Mouse (Mus musculus): ENCODE results near the gene Cav3. TPM values are rescaled to one million over a fixed set of nuclear protein-coding genes. Genes with fewer than 3 reads are reported as not detected.

Cav3 gene
- polyA plus RNA-seq, 1 experiment, result 1.4 TPM

DNA sequence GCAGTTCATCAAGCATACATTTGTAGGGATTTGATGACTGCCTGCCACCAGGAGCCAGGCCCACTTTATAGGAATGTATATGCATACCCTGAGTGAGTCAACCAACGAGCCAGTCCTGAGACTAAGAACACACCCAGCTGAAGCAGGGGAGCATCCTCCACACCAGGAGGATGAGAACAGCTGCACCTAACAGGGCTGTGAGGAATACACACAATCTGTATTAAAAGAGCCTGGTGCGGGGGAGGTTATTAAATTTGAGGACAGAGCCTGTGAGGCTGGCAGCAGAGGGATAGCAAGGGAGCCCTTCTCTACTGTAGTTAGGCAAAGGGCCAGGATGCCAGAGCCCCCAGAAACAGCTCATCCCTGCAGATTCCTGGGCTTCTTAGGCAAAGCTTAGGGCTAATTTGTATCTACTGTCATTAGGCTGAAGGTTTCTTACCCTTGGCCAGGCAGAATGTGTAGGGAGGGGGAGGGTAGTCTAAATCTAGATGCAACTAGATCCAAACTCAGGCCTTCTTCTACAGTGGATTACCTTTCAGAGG lies 50.4 kb downstream of the Cav3 start:
- no peak for DNase-seq
- WGBS, result 62% methylated on average over 2 of the region's 2 CpGs
- H3K4me1 ChIP-seq (ENCODE audit: control insufficient read depth, insufficient read depth, low read length), result no peaks in the 10 kb centered on the region
- no peak overlapping the region for H3K27ac ChIP-seq (ENCODE audit: insufficient read depth, low read depth, low read length)
- no peaks in the 10 kb centered on the region for H3K36me3 ChIP-seq (ENCODE audit: control insufficient read depth, insufficient read depth, low read length)
- H3K4me3 ChIP-seq (ENCODE audit: insufficient read depth, low read depth, low read length), result no peak overlapping the region
- TF ChIP-seq POLR2A (IDR thresholded peaks at IDR 0.05; ENCODE audit: low read depth, low read length), result no peak
- TF ChIP-seq CTCF (conservative IDR thresholded peaks at IDR 0.05; ENCODE audit: insufficient read depth, insufficient read length, low read depth, low read length), result no peak
- no peaks in the 10 kb centered on the region for H3K27me3 ChIP-seq (replicated peaks; ENCODE audit: control insufficient read depth, insufficient read depth, low read length)

- TF ChIP-seq POLR2A (IDR thresholded peaks at IDR 0.05; ENCODE audit: low read depth, low read length) (no peak), CTCF (conservative IDR thresholded peaks at IDR 0.05; ENCODE audit: insufficient read depth, insufficient read length, low read depth, low read length) (no peak)
- H3K4me1 ChIP-seq (ENCODE audit: control insufficient read depth, insufficient read depth, low read length), result no peaks in the 10 kb centered on the region
- H3K36me3 ChIP-seq (ENCODE audit: control insufficient read depth, insufficient read depth, low read length), result no peaks in the 10 kb centered on the region
- no peak overlapping the region for H3K4me3 ChIP-seq (ENCODE audit: insufficient read depth, low read depth, low read length)
- DNase-seq, result no peak
- no peak overlapping the region for H3K27ac ChIP-seq (ENCODE audit: insufficient read depth, low read depth, low read length)
- WGBS, result 26% methylated on average over 4 of the region's 4 CpGs
- no peaks in the 10 kb centered on the region for H3K27me3 ChIP-seq (replicated peaks; ENCODE audit: control insufficient read depth, insufficient read depth, low read length)
Measured at GRCm38 (mm10) chr6:112510346-112510745, 51.0 kb downstream of the Cav3 start.

DNA sequence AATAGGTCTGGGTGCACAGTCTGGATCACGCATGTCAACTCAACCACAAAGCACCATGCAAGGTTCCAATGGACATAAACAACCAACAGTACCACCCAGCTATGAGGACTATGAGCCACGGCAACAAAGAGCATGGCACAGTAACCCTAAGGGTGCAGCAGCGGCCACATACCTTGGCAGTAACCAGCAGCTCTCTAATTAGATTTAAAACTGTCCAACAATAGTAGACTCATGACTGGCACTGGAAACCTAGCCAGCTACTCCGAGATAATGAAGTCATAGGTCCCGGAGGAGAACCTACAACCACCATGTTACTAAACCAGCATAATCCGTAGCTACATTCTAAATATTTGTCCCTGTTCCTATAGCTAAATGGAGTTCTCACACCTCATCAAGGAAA lies 55.3 kb downstream of the Cav3 start:
- Histone ChIP-seq H3K4me3 (ENCODE audit: insufficient read depth, low read depth, low read length) (no peak overlapping the region), H3K27ac (ENCODE audit: insufficient read depth, low read depth, low read length) (no peak overlapping the region), H3K36me3 (ENCODE audit: control insufficient read depth, insufficient read depth, low read length) (no peaks in the 10 kb centered on the region), H3K4me1 (ENCODE audit: control insufficient read depth, insufficient read depth, low read length) (no peaks in the 10 kb centered on the region), H3K27me3 (replicated peaks; ENCODE audit: control insufficient read depth, insufficient read depth, low read length) (no peaks in the 10 kb centered on the region)
- TF ChIP-seq POLR2A (IDR thresholded peaks at IDR 0.05; ENCODE audit: low read depth, low read length) (no peak), CTCF (conservative IDR thresholded peaks at IDR 0.05; ENCODE audit: insufficient read depth, insufficient read length, low read depth, low read length) (no peak)
- WGBS, result 94% methylated on average over 6 of the region's 6 CpGs
- DNase-seq, result no peak

DNA sequence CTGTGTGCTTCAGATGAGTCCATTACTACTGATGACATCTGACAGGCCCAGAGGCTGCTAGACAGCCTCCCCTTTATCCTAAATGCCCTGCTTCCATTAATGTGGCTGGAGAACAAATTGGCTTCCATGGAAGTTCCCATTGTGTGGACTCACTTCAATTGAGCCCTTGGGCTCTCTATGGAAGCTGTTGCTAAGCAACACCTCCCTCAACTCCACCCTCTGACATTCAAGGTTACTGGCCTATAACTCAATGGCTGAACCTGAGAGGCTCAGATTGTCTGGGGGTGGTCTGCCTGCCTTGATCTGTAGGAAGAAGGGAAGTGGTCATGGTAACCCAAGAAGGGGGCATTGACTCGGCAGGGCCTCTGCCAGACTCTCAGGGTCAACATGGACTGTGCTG lies 57.2 kb downstream of the Cav3 start:
- no peaks in the 10 kb centered on the region for H3K4me1 ChIP-seq (ENCODE audit: control insufficient read depth, insufficient read depth, low read length)
- no peaks in the 10 kb centered on the region for H3K36me3 ChIP-seq (ENCODE audit: control insufficient read depth, insufficient read depth, low read length)
- DNase-seq, result no peak
- H3K27me3 ChIP-seq (replicated peaks; ENCODE audit: control insufficient read depth, insufficient read depth, low read length), result no peaks in the 10 kb centered on the region
- 32% methylated on average over 1 of the region's 1 CpGs for WGBS
- H3K4me3 ChIP-seq (ENCODE audit: insufficient read depth, low read depth, low read length), result no peak overlapping the region
- TF ChIP-seq POLR2A (IDR thresholded peaks at IDR 0.05; ENCODE audit: low read depth, low read length), result no peak
- no peak for TF ChIP-seq CTCF (conservative IDR thresholded peaks at IDR 0.05; ENCODE audit: insufficient read depth, insufficient read length, low read depth, low read length)
- H3K27ac ChIP-seq (ENCODE audit: insufficient read depth, low read depth, low read length), result no peak overlapping the region

- DNase-seq, result no peak
- WGBS, result 75% methylated on average over 3 of the region's 3 CpGs
- H3K36me3 ChIP-seq (ENCODE audit: control insufficient read depth, insufficient read depth, low read length), result no peaks in the 10 kb centered on the region
- no peak overlapping the region for H3K27ac ChIP-seq (ENCODE audit: insufficient read depth, low read depth, low read length)
- no peak for TF ChIP-seq POLR2A (IDR thresholded peaks at IDR 0.05; ENCODE audit: low read depth, low read length)
- no peak for TF ChIP-seq CTCF (conservative IDR thresholded peaks at IDR 0.05; ENCODE audit: insufficient read depth, insufficient read length, low read depth, low read length)
- H3K27me3 ChIP-seq (replicated peaks; ENCODE audit: control insufficient read depth, insufficient read depth, low read length), result no peaks in the 10 kb centered on the region
- no peaks in the 10 kb centered on the region for H3K4me1 ChIP-seq (ENCODE audit: control insufficient read depth, insufficient read depth, low read length)
- H3K4me3 ChIP-seq (ENCODE audit: insufficient read depth, low read depth, low read length), result no peak overlapping the region
Measured at GRCm38 (mm10) chr6:112517572-112517971, 58.3 kb downstream of the Cav3 start.

DNA sequence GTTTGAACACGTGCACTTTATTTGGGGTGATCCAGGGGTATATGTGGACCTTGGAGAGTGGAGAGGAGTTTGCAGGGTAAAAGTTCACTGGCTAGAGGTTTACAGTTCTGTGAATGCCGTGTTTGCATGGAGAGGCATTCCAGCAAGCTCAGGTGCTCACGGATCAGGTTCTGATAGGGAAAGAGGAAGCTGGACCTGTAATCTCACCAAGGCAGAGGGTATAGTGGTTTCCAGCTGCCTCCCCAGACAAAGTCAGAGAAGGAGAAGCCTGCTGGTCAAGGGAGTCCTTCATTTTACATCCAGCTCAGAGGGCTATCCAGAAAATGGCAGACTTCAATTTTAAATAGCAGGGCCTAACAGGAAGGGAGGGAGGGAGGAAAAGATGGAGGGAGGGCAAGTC lies 58.7 kb downstream of the Cav3 start:
- no peaks in the 10 kb centered on the region for H3K4me1 ChIP-seq (ENCODE audit: control insufficient read depth, insufficient read depth, low read length)
- no peaks in the 10 kb centered on the region for H3K36me3 ChIP-seq (ENCODE audit: control insufficient read depth, insufficient read depth, low read length)
- no peak for DNase-seq
- H3K4me3 ChIP-seq (ENCODE audit: insufficient read depth, low read depth, low read length), result no peak overlapping the region
- TF ChIP-seq CTCF (conservative IDR thresholded peaks at IDR 0.05; ENCODE audit: insufficient read depth, insufficient read length, low read depth, low read length) (no peak), POLR2A (IDR thresholded peaks at IDR 0.05; ENCODE audit: low read depth, low read length) (no peak)
- H3K27ac ChIP-seq (ENCODE audit: insufficient read depth, low read depth, low read length), result no peak overlapping the region
- no peaks in the 10 kb centered on the region for H3K27me3 ChIP-seq (replicated peaks; ENCODE audit: control insufficient read depth, insufficient read depth, low read length)
- WGBS, result 89% methylated on average over 3 of the region's 3 CpGs

Other genes with a start within 250 kb of the Cav3 start
- 10.9 and 14.0 TPM in 2 replicates for gene Lmcd1, start 185.7 kb upstream of the Cav3 start, polyA plus RNA-seq (2012; rRNA removed)
- gene Ssu2, start 71.5 kb upstream of the Cav3 start, polyA plus RNA-seq (2012; rRNA removed), result 2.2 and 3.6 TPM in 2 replicates
- gene Oxtr, start 30.4 kb downstream of the Cav3 start, polyA plus RNA-seq (2012; rRNA removed), result 0.88 and 1.8 TPM in 2 replicates
- 0.61 and 0.86 TPM in 2 replicates for gene Rad18, start 237.2 kb downstream of the Cav3 start, polyA plus RNA-seq (2012; rRNA removed)

Measured in kidney, adult 2 months (tissue).